Mouse (Mus musculus) neural tube, embryonic 11.5 days (tissue): ENCODE results near the gene Gm14180. TPM values are rescaled to one million over a fixed set of nuclear protein-coding genes. Genes with fewer than 3 reads are reported as not detected.
"Not testable (repeated sequence)": the region's sequence is repeated elsewhere in the genome, so short reads cannot be mapped to it uniquely, and the experiment has no call there.

Source experiments
- ATAC-seq: fragments of 200-750 bp; cut with Nextera tagmentation; 2 replicates; pipeline ENCODE4 v1.8.0; 2017; ENCODE audit warnings: moderate number of reproducible peaks, mild to moderate bottlenecking, moderate TSS enrichment, moderate library complexity; ENCODE audit not compliant: insufficient read depth, low FRiP score, low TSS enrichment
- DNase-seq: peaks from one replicate; pipeline ENCODE4 v3.0.0-alpha.2; 2015; ENCODE audit warnings: low spot score
- H3K27ac ChIP-seq: fragments of 300-500 bp; sonication (generic); 2 replicates; pipeline ENCODE4 v1.5.1; 2014; ENCODE audit warnings: low read depth, mild to moderate bottlenecking, low read length
- H3K27me3 ChIP-seq: fragments of 300-500 bp; sonication (generic); 2 replicates; pipeline ENCODE4 v1.6.1; 2014; ENCODE audit warnings: mild to moderate bottlenecking, low read length, mixed read lengths; ENCODE audit not compliant: control insufficient read depth, insufficient read depth
- H3K36me3 ChIP-seq: fragments of 300-500 bp; sonication (generic); 2 replicates; pipeline ENCODE4 v1.6.1; 2014; ENCODE audit warnings: mild to moderate bottlenecking, low read length, moderate library complexity, mixed read lengths; ENCODE audit not compliant: control insufficient read depth, insufficient read depth
- H3K4me1 ChIP-seq: fragments of 300-500 bp; sonication (generic); 2 replicates; pipeline ENCODE4 v1.6.1; 2014; ENCODE audit warnings: low read length, mixed read lengths; ENCODE audit not compliant: control insufficient read depth, insufficient read depth
- H3K4me2 ChIP-seq: fragments of 300-500 bp; sonication (generic); 2 replicates; pipeline ENCODE4 v1.6.1; 2014; ENCODE audit warnings: low read depth, mild to moderate bottlenecking, moderate library complexity
- H3K4me3 ChIP-seq: fragments of 300-500 bp; sonication (generic); 2 replicates; pipeline ENCODE4 v1.5.1; 2014; ENCODE audit warnings: low read depth, low read length
- H3K9ac ChIP-seq: fragments of 300-500 bp; sonication (generic); 2 replicates; pipeline ENCODE4 v1.6.1; 2014; ENCODE audit warnings: mild to moderate bottlenecking, low read length
- H3K9me3 ChIP-seq: fragments of 300-500 bp; sonication (generic); 2 replicates; pipeline ENCODE4 v1.6.1; 2016; ENCODE audit warnings: low read length; ENCODE audit not compliant: control insufficient read depth
- WGBS: fragments of 180-500 bp; shearing (Covaris S2); extraction: QIAGEN DNeasy Blood & Tissue Kit; methylation state at CpG from one replicate; pipeline ENCODE4 v1.1.7; 2014; 5-methylcytosine and 5-hydroxymethylcytosine counted together
- polyA plus RNA-seq: library from polyadenylated mRNA; unstranded; fragments of >200 nt; fragmentation: Nextera tagmentation; extraction: Ambion mirVana; gene quantifications from 2 replicates; pipeline ENCODE4 v1.2.1, GENCODE M21; 2014

Gene Gm14180
- not detected in 2 replicates for polyA plus RNA-seq

GRCm38 (mm10) chr11:99734190-99734589 lies at the start of gene Gm14180:
Gene Gm14180, minus strand, starts transcription at chr11:99734290.
- Histone ChIP-seq H3K27ac (no peak within 1 kb of the TSS), H3K4me3 (no peak within 1 kb of the TSS), H3K9ac (no peak within 1 kb of the TSS), H3K9me3 (no peaks in the 10 kb centered on the region), H3K27me3 (no peaks in the 10 kb centered on the region), H3K4me1 (no peaks in the 10 kb centered on the region), H3K36me3 (no peaks in the 10 kb centered on the region), H3K4me2 (no peak within 1 kb of the TSS)
- no peak for DNase-seq
- WGBS, result 77% methylated on average over 2 of the region's 2 CpGs
- ATAC-seq, result no peak

GRCm38 (mm10) chr11:99780604-99781003 lies 46.5 kb upstream of the Gm14180 start, which contains the start of gene Krtap4-8:
Gene Krtap4-8, minus strand, starts transcription at chr11:99780704.
- Histone ChIP-seq H3K9ac (no peak within 1 kb of the TSS), H3K4me2 (no peak within 1 kb of the TSS), H3K9me3 (no peaks in the 10 kb centered on the region), H3K27ac (no peak within 1 kb of the TSS), H3K4me1 (peaks cover 5% of the 10 kb centered on the region; the same call in 1 of the 2 replicates), H3K36me3 (no peaks in the 10 kb centered on the region), H3K27me3 (no peaks in the 10 kb centered on the region), H3K4me3 (no peak within 1 kb of the TSS)
- no peak for ATAC-seq
- no peak for DNase-seq
- WGBS, result 92% methylated on average over 2 of the region's 2 CpGs

- H3K27ac ChIP-seq, result no peak overlapping the region
- H3K9ac ChIP-seq, result no peak overlapping the region
- 35% methylated on average over 7 of the region's 7 CpGs for WGBS
- ATAC-seq (no peak), DNase-seq (peak; percentile 15)
- no peak overlapping the region for H3K4me2 ChIP-seq
- no peak overlapping the region for H3K4me3 ChIP-seq
- H3K36me3 ChIP-seq, result no peaks in the 10 kb centered on the region
- H3K27me3 ChIP-seq, result no peaks in the 10 kb centered on the region
- peaks cover 5% of the 10 kb centered on the region; the same call in 1 of the 2 replicates for H3K4me1 ChIP-seq
- no peaks in the 10 kb centered on the region for H3K9me3 ChIP-seq
Measured at GRCm38 (mm10) chr11:99778401-99778800, 44.3 kb upstream of the Gm14180 start.

GRCm38 (mm10) chr11:99772813-99773212 lies 38.7 kb upstream of the Gm14180 start, which contains the start of gene Gm11595:
Gene Gm11595, minus strand, starts transcription at chr11:99772913.
- H3K9me3 ChIP-seq, H3K27me3 ChIP-seq, H3K4me2 ChIP-seq, H3K36me3 ChIP-seq, DNase-seq, H3K27ac ChIP-seq, H3K4me3 ChIP-seq, H3K4me1 ChIP-seq, H3K9ac ChIP-seq, ATAC-seq: not testable (repeated sequence)

- no peaks in the 10 kb centered on the region for H3K9me3 ChIP-seq
- no peaks in the 10 kb centered on the region for H3K36me3 ChIP-seq
- no peaks in the 10 kb centered on the region for H3K27me3 ChIP-seq
- H3K4me1 ChIP-seq, result no peaks in the 10 kb centered on the region
- DNase-seq (no peak), ATAC-seq (no peak)
- H3K27ac ChIP-seq, result no peak overlapping the region
- no peak overlapping the region for H3K4me2 ChIP-seq
- no peak overlapping the region for H3K4me3 ChIP-seq
- 81% methylated on average over 2 of the region's 2 CpGs for WGBS
- H3K9ac ChIP-seq, result no peak overlapping the region
Measured at GRCm38 (mm10) chr11:99768410-99768809, 34.3 kb upstream of the Gm14180 start.

- 92% methylated on average over 1 of the region's 1 CpGs for WGBS
- no peak overlapping the region for H3K4me3 ChIP-seq
- no peaks in the 10 kb centered on the region for H3K27me3 ChIP-seq
- no peak overlapping the region for H3K4me2 ChIP-seq
- no peaks in the 10 kb centered on the region for H3K36me3 ChIP-seq
- H3K27ac ChIP-seq, result no peak overlapping the region
- DNase-seq, result no peak
- no peak overlapping the region for H3K9ac ChIP-seq
- ATAC-seq, result no peak
- H3K9me3 ChIP-seq, result no peaks in the 10 kb centered on the region
- no peaks in the 10 kb centered on the region for H3K4me1 ChIP-seq
Measured at GRCm38 (mm10) chr11:99758877-99759276, 24.8 kb upstream of the Gm14180 start.

GRCm38 (mm10) chr11:99743985-99744384 lies 9.9 kb upstream of the Gm14180 start:
- no peak overlapping the region for H3K4me2 ChIP-seq
- ATAC-seq (no peak), DNase-seq (no peak)
- H3K9ac ChIP-seq, result no peak overlapping the region
- H3K36me3 ChIP-seq, result no peaks in the 10 kb centered on the region
- H3K4me1 ChIP-seq, result no peaks in the 10 kb centered on the region
- 90% methylated on average over 3 of the region's 3 CpGs for WGBS
- H3K27ac ChIP-seq, result no peak overlapping the region
- H3K27me3 ChIP-seq, result no peaks in the 10 kb centered on the region
- H3K4me3 ChIP-seq, result no peak overlapping the region
- H3K9me3 ChIP-seq, result no peaks in the 10 kb centered on the region

- Histone ChIP-seq H3K9me3 (no peaks in the 10 kb centered on the region), H3K36me3 (no peaks in the 10 kb centered on the region), H3K4me3 (no peak overlapping the region), H3K27ac (no peak overlapping the region), H3K4me2 (no peak overlapping the region), H3K27me3 (no peaks in the 10 kb centered on the region), H3K9ac (no peak overlapping the region), H3K4me1 (no peaks in the 10 kb centered on the region)
- WGBS, result 77% methylated on average over 2 of the region's 2 CpGs
- ATAC-seq, result no peak
- no peak for DNase-seq
Measured at GRCm38 (mm10) chr11:99724061-99724460, 10.0 kb downstream of the Gm14180 start.

GRCm38 (mm10) chr11:99718759-99719158 lies 15.3 kb downstream of the Gm14180 start:
- 91% methylated on average over 1 of the region's 1 CpGs for WGBS
- ATAC-seq, result no peak

More at GRCm38 (mm10) chr11:99718759-99719158, 15.3 kb downstream of the Gm14180 start:
- Histone ChIP-seq H3K9me3 (no peaks in the 10 kb centered on the region), H3K36me3 (no peaks in the 10 kb centered on the region), H3K4me1 (no peaks in the 10 kb centered on the region), H3K9ac (no peak overlapping the region), H3K4me2 (no peak overlapping the region), H3K4me3 (no peak overlapping the region), H3K27ac (no peak overlapping the region), H3K27me3 (no peaks in the 10 kb centered on the region)
- no peak for DNase-seq
